Mouse (Mus musculus) liver, adult 2 months (tissue): ENCODE data around the gene Lce6a.

Experiments
- CTCF ChIP-seq: fragments of 200-500 bp; IDR thresholded peaks from 2 replicates; pipeline ENCODE4 v1.5.1; 2011; ENCODE audit warnings: low read depth, low read length, control low read depth
- POLR2A ChIP-seq: fragments of 200-500 bp; IDR thresholded peaks from 2 replicates; pipeline ENCODE4 v1.6.1; 2011; ENCODE audit warnings: low read length, control low read depth; ENCODE audit not compliant: insufficient read depth; ENCODE audit errors: extremely low read depth

DNA sequence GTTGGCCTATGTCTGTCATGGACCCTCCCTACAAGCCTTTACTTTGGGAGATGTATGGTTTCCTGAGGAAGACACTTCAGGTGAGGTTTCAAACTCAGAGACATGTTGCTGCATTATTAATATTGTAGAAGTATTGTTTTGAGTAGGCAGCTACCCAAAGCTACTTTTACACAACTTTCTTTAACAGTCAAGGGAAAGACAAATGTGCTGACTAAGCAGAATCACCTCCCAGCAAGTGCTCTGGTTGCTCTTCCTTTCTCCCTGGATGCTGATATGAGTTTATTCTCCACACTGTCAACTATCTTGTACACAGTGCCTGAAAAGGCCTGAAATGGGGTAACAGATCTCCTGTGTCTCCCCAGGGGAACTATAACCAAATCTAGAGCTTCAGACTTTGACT, 21.5 kb downstream of the Lce6a start:
- TF ChIP-seq CTCF = no peak
- no peak for TF ChIP-seq POLR2A
